Mouse (Mus musculus) ES-CJ7 (cell line): Measurements from ENCODE around the gene 1700034J05Rik.

Experiments
- DNase-seq: peaks from one replicate; pipeline ENCODE4 v3.0.0; 2011; ENCODE audit warnings: low read depth, low spot score

Gene 1700034J05Rik

DNA sequence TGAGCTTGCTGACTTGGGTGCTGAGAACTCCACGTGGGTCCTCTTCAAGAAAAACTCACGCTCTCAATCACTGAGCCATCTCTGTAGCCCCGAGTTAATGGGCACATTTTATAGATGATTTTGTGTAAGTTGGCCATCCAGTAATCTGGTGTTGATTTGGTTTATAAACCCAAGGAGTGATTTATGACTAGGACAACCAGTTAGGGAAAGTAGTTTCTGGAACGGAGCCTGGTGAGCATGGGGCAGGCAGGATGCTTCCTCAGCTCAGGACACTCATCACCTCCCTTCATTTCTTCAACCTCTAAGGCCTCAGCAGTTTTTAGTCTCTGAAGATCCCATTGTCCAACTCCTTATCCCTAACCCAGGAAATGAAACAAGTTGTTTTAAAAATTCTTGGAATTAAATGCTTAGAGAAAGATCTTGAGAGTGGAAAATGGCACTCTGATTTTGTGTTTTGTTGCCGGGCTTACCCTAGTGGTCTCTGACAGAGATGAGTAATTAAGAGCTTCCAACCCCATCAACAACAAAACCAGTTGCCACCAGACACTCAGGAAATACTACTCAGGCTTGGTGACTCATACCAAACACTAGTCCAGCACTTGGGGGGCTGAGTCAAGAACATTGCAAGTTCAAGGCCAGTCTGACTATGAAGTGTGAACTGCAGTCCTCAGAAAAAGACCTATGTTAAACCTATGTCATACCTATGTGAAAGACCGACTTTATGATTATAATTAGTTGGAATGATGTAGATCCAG, 9.4 kb upstream of the 1700034J05Rik start:
- no peak for DNase-seq

DNA sequence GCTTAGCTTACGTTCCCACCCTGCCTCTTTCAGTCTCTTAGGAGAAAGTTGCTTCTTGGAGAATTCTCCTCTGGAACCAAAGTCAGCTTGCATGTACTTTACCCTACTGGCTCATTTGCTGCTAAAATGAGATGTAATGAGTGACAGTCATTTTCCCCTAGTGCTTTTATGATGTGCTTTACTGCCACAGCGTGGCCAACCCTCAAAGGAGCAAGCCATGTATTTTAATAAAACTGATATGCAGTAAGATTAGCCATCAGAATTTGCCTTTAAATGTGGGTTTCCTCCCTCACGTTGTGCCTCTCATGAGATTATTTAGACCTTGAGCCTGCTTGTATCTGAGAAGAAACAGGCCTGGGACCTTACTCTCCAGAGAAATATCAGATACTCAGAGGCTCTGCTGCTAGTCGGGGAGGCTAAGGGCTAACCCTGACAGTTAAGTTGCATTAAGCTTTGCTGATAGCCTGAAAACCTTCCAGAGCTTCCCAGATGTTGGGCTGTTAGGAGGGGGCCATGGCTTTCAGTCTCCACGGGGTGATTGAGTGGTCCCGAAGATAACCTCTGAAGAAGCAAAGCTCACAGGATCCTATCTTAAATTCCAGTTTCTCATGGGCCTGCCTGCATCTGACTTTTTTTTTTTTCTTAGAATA, 7.7 kb upstream of the 1700034J05Rik start:
- no peak for DNase-seq

DNA sequence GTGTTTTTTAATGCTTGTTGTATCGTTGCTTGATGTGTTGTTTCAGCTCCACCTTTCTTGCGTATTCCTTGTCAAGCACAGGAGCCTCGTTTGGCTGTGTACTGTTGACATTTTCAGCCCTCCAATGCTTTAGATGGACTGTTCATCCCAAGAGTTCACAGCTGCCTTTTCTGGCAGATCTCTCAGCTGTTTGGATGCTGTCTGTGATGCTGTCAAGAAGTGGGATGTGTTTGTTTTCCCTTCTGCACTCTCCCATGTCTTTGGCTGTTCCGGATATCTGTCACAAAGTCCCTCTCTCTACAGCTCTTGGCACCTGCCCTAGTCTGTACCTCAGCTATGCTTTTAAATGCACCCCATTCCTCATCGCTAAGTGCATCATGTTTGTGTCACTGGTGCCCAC, 6.7 kb upstream of the 1700034J05Rik start:
- no peak for DNase-seq

DNA sequence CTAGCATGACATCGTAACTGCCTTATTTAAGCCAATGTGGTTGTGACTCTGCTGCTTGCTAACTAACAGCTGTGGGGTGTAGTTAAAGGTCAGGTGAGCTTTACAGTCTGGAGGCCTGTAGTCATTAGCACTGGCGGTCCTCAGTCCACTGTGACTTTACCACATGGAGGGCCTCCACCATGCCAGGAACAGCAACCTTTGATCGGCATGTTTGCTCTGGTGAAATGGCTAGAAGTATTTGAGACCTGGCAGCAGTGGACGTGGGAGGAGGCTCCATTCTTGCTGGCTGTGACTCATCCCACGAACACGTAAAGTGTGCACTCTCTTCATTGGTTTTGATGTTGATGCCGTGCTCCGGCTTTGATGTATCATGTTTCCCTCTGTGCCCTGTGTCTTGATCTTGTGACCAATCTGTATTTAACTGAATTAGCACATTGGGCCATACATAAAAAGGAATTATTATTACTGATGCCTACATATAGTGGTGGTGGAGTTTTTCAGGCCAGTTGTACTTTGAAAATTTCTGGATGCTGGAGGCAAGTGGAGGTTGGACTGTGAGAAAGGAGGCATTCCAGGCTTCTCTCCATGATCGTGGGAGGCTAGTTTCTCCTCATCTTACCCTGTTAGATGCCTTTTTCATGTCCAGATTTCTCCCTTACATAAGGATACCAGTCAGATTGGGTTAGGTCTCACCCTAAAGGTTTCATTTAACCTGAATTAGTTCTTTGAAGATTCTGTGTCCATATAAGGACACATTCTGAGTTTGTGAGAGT, 5.9 kb upstream of the 1700034J05Rik start:
- DNase-seq: no peak

DNA sequence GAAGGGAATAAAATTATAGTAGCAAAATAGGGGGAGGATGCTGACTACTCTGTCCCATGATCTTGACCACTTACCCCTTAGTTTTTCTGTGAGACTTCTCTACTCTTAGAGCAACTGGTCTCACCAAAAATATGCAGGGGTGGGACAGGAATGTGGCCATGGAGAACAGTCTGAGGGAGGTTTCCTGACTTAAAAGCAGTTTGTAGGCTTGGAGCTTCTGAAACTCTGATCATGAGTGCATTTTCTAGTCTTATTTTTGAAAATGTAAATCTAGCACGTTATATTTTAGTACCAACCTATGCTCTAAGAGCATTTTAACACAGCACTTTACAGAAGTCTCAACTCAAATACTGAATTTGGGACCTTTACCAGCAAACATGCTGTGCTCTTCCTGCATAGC, 4.5 kb upstream of the 1700034J05Rik start:
- DNase-seq: no peak

DNA sequence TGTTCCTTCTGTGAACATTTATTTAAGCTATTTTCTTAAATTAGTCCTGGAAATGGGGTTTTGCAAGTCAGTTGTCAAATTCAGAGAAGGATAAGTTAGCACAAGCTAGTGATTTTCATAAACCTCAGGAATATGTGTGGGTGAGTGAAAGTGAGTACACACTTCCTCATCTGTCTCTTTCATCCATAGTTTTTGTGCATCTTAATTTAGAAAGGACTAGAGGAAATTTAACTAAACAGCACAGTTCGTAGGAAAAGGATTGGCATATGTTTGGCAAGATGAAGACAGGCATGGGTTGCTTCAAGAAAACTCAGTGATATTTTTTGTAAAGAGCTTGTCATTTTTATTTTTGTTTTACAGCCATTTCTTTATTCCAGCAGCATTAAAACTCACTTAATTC, 2.7 kb upstream of the 1700034J05Rik start:
- no peak for DNase-seq

DNA sequence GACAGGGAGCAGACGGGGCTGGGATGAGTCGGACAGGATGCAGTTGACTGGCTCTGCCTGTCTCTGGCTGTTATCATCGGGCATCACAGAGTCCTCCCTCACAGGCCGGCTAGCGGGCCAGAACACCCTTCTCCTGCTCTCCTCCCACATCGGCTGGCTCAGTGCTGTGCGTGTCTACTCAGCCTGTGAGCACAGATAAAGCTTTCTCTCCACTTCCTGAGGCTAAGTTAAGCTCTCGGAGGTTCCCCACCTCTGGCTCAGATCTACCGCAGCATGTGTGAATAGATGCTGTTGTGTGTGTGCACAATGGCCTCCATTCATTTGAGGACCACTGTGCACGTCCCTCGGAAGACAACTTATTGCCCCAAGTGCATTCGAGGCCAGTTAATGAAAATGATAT, 1.7 kb upstream of the 1700034J05Rik start:
- DNase-seq: no peak

DNA sequence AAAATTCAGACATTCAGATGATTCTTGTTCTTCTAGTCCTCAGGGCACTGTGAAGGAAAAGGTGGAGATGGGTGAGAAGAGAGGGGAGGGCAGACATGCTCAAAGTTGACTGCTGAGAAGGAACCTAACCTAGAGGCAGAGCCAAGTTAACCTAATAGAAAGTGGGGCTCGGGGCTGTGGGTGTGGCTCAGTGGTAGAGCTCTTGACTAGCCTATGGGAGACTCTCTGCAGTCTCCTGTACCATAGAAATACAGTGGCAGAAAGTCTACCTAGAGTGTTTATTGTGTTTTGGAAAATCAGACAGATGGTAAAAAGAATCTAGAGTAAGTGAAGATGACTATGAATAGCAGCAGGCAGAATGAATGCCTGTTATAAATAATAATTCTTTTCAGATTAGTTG, 1.3 kb upstream of the 1700034J05Rik start:
- no peak for DNase-seq

DNA sequence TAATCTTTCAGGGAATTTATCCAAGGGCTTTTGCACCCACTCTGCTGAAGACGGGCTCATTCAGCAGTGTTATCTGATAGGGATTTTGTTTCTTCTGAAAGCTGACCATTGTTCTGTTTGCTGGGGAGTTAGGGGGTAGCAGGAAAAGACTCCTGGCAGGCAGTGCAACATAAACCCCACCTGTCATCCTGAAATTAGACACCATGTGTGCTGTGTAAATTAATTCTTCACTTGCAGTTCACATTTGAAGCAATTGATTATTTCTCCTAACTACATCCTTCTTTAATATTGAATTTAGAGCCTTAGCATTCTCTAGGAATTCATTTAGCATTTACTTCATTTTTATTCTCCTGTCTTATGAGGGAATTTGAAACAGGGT, 3.8 kb downstream of the 1700034J05Rik start:
- no peak for DNase-seq

DNA sequence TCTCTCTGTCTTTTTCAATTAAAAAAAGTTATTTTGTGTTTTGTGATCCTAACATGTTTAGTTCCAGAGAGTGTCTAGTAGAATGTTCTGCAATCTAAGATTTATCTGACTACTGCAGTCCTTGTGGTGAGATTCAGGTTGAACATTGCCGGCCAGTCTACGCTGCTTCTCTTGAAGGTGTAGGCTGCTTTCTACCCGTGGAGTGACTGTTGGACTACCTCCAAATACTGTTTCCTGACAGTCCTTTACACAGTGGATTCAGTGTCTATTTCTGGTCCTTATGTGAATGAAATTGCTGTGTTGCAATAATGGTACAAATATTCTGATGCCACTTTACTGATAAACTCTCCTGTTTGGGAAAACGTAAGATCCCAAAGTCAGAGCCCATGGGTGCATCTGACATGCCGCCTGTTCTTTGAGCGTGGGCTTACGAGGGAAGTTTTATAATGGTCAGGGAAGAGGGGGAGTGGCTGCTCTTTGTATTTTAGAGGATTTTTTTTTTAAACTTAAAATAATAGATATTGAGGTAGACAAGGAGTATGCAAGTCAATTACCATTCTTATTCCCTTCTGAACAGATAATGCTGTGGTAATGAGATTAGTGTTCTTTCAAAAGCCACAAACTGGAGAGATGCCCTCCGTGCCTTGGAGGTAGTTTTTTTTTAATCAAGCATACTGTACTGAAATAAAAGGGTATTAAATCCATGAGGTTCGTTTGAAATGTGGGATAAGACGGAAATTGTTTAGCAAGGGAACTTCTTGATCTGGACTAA, 4.4 kb downstream of the 1700034J05Rik start:
- no peak for DNase-seq

DNA sequence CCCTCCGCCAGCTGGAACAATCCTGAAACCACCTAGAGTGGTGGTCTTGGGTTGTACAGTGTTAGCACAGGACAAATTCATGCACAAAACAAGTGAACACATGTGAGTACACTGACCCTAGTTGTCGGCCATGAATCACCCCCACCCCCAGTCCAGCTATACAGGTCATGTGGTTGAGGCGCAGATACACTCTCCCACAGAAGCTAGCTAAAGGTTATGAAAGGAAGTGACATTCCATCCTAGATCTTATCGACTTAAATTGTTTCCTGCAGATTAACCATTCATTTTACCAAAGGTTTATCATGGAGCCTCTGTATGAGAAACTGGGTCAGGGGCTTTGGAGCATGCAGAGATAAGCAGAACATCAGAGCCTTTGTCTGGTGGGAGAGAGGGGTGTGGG, 7.0 kb downstream of the 1700034J05Rik start:
- no peak for DNase-seq

DNA sequence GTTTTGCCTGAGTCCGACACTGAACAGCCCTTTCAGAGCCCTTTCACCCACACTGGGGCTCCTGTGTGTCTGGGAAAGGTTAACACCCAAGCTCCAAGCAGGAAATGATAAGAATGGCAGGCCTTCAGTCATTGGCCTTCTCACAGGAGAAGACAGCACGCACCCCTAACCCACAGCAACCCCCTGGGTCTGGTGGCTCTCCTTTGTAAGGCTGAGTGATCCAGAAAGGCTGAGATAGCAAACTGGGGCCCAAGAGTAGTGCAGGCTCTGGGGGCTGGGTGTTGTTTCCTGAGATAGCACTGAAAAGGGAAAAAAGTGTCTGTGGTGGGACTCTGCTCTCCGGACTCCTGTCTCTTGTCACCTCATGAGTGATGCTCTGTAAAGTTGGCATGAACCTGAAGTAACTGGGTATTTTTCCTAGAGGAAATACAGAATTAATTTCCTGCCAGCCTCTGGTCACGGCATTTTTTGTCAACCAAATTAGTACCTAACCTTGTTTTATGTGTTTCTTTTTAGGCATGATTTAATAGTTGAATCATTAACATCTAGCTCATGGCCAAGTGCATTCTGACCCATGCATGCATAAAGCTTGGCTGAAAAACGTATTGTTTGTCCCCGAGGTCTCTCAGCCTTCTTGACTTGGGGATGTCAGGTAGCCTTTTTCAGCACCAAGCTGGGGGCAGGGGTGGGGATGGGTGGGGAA, 7.7 kb downstream of the 1700034J05Rik start:
- DNase-seq: no peak

DNA sequence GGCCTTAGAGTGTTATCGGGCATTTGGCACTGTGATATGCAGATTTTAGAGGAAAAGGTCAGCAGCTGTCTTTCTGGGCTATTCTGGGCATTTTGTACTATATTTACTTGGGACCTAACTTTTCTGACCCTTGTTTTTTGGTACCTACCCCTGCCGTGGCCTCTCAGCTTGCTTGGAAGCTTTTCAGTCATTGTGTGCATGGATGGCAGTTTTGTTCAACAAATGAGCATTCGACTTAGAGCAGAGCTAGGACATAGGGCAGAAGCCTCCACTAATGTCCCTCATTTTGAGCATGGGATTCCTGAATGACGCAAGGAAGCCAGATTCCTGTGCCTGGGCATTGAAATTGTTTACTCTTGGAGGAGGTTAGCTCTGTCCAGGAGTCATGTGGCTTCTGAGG, 9.4 kb downstream of the 1700034J05Rik start:
- no peak for DNase-seq

DNA sequence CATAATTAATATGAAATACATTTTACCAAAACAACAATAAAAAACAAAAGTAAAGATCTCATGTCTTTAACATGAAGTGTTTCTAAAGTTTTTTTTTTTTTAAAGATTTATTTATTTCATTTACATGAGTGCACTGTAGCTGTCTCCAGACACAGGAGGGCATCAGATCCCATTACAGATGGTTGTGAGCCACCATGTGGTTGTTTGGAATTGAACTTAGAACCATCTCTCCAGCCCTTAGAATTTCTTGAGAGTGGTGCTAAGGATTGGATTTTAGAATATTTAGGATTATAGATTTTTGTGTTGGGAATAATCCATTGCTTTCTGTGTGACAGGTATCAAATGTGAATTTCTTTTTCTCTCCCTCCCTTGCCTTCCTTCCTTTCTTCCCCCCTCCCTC, 10.2 kb downstream of the 1700034J05Rik start:
- DNase-seq: no peak

DNA sequence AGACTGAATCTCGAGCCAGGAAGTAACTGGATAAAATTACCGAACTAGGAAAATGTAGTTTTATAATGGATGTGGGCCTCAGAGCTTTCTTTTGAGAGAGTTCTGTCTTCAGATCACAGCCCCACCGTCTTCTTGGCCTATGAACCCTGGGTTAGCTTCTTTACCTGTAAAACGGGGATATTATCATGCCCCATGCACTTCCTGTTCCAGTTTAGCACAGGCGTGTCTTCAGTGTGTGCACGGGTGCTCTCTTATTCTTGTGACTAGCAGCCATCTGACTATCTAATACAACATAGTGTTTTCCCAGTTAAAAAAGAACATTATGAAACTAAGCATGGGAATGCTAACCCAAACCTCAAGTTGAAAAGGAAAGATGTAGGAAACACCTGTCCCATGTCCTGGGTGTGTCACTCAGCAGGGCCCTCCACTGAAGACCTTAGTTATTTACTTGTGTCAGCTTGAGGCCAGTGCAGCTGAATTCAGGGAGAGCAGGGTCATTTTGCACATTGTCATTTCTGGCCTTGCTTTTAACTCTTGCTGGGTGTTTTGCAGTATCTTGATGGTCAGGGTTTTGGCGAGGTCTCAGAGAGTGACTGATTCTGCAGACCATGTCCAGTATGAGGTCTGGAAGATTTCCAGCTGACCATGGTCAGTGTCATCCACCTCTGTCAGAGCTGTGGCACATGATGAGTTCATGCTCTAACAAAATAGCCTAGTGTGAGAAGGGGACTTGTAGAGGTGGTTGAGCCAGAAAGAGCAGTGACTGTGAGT, 12.5 kb downstream of the 1700034J05Rik start:
- DNase-seq: no peak

DNA sequence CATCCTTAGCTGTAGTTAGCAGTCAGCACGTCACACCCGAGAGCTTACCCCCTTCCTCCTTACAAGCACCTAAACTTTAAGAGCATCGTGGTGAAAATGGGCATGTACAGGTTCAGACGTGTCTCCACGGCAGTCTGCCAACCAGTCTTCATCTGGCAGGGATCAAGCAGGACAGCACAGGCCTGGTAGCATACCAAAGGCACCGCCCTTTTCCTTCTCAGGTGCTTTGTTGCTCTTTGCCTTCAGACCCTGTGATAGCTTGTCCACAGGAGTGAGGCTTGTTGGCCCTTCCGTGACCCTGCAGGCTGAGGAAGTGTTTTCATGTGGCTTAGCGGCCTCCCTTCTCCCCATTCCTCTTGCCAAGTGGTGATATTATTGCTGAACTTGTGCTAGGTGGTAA, 15.2 kb downstream of the 1700034J05Rik start:
- no peak for DNase-seq

DNA sequence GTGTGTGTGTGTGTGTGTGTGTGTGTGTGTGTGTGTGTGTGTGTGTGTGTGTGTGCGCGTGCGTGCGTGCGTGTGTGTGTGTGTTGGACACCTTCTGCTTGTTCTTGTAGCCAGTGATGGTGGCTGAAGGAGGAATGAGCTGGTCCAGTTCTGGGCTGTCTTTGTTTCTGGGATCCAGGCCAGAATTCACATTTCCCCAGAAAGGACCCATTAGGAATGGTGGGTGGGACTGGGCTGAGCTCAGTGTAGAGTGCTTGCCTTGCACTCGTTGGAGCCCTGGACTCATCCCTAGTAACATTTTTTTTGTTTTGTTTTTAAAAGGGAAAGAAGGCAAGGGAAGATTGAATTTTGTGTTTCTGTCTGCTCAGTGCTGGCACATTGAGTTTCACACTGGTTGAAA, 18.3 kb downstream of the 1700034J05Rik start:
- no peak for DNase-seq

DNA sequence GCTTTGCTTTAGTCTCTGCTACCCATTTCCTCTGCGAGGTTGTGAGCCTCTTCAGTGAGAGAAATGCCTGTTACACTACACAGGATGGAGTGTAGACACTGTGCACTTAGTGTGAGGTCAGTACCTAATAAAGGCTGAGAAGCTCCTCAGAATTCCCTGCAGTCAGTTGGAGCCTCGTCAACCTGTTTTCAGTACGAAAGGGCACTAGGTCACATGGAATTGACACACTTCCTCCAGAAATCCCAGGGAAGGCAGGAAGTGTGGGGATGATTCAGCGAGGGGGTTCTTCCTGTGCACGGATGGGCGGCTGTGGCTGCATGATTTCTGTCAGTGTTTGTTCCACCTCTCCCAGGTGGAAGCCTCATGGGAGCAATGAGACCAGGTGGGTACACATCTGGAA, 21.1 kb downstream of the 1700034J05Rik start:
- no peak for DNase-seq

DNA sequence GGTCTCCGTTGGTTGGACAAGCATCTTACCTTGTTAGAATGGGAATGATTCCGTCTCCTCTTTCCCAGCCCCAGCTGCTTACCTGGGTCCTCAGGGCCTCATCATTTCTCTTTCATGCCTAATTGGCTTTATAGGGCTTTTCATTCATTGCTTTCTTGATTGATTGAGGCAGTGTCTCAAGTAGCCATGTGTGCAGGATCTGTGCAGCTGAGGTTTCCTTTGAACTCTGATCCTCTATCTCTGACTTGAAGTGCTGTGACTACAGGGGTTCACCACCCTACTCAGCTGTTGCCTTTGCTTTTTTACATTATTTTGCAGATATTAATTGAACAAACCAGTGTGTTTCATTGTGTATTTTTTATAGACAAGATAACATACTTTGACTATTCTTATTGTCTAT, 25.2 kb downstream of the 1700034J05Rik start:
- DNase-seq: no peak

DNA sequence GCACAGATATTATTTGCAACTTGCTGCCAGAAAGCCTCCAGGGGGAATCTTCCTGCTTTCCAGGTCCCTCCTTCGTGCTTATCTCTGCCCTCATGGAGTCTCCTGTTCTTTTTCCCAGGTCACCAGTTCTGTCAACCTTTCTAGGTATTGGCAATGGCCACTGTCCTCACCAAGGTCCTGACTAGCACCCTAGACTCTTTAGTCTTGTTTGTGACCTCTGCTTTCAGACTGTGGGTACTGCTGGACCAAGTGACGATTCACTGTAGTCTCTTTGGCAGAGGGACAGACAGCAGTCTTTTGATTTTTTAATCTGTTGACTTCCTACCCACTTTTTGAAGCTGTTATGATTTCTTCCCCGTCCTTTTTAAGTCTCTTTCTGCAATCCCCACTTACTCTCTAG, 26.1 kb downstream of the 1700034J05Rik start:
- DNase-seq: no peak
